Mouse (Mus musculus): ENCODE results near the gene Gpd2.

DNA sequence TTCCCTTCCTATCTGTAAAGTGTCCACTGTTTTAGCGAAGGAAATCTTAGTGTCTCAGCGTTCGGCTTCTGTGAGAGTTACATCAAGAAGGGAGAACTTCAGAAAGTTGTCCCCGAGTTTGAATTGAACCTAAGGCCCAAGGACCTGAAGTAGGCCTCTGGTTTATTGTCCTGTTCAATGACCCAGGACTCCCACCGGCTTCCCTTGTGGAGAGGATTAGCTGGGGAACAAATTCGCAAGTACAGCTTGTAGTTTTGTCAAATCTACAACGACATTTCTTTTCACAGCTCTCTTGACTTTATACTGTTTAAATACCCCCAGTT is 29.9 kb downstream of the Gpd2 start:
- TF ChIP-seq CTCF (IDR thresholded peaks at IDR 0.05; ENCODE audit: low read depth, low read length) (no peak), GATA1 (IDR thresholded peaks at IDR 0.05; ENCODE audit: borderline replicate concordance, low read length) (no peak), TAL1 (conservative IDR thresholded peaks at IDR 0.05; ENCODE audit: low read depth, low read length) (no peak), POLR2AphosphoS5 (IDR thresholded peaks at IDR 0.05; ENCODE audit: insufficient replicate concordance, low read depth, low read length) (no peak)

Measured in G1E (cell line).